Mouse (Mus musculus) lung, adult 2 months (tissue): ENCODE data around the gene Cd209e. TPM values are rescaled to one million over a fixed set of nuclear protein-coding genes. Genes with fewer than 3 reads are reported as not detected.
"Not testable (repeated sequence)": the region's sequence is repeated elsewhere in the genome, so short reads cannot be mapped to it uniquely, and the experiment has no call there.

Experiments used
- DNase-seq: peaks from one replicate; pipeline ENCODE4 v3.0.0; 2022
- H3K4me1 ChIP-seq: fragments of 200-500 bp; 2 replicates; pipeline ENCODE4 v1.6.1; 2011; ENCODE audit warnings: low read length; ENCODE audit not compliant: control insufficient read depth, insufficient read depth
- H3K4me3 ChIP-seq: fragments of 200-500 bp; replicated peaks from 2 replicates; pipeline ENCODE3; 2011; ENCODE audit warnings: low read depth, mild to moderate bottlenecking, control low read depth, low read length; ENCODE audit errors: extremely low read depth
- CTCF ChIP-seq: fragments of 200-500 bp; IDR thresholded peaks from 2 replicates; pipeline ENCODE4 v1.5.1; 2011; ENCODE audit warnings: mild to moderate bottlenecking, low read length, control low read depth; ENCODE audit not compliant: insufficient read depth
- POLR2A ChIP-seq: fragments of 200-500 bp; IDR thresholded peaks from 2 replicates; pipeline ENCODE4 v1.6.1; 2011; ENCODE audit warnings: low read depth, mild to moderate bottlenecking, control low read depth, low read length, borderline replicate concordance; ENCODE audit errors: extremely low read depth
- whole genome bisulfite sequencing: fragments of 180-500 bp; shearing (Covaris S2); methylation state at CpG from one replicate; pipeline ENCODE4 v1.1.7; 2018; 5-methylcytosine and 5-hydroxymethylcytosine counted together
- polyA plus RNA-seq: library from polyadenylated mRNA; depleted of rRNA; stranded (reverse); fragments of >200 nt; gene quantifications from 2 replicates; pipeline ENCODE4 v1.2.3, GENCODE M21; 2012; rRNA removed

The Cd209e gene
- polyA plus RNA-seq, result not detected in 2 replicates

GRCm38 (mm10) chr8:3854209-3854608 lies at the start of gene Cd209e:
Cd209e (minus strand) TSS chr8:3854309.
- Histone ChIP-seq H3K4me3 (no peak within 1 kb of the TSS), H3K4me1 (no peaks in the 10 kb centered on the region)
- WGBS, result 58% methylated on average over 2 of the region's 2 CpGs
- no peak for DNase-seq
- TF ChIP-seq POLR2A (no peak), CTCF (no peak)

- no peak for DNase-seq
- Histone ChIP-seq H3K4me3 (no peak within 1 kb of the TSS), H3K4me1 (no peaks in the 10 kb centered on the region)
- TF ChIP-seq POLR2A (no peak), CTCF (no peak)
- 62% methylated on average over 4 of the region's 4 CpGs for WGBS
These were observed 24.3 kb upstream of the Cd209e start, which contains the start of gene Cd209d for GRCm38 (mm10) chr8:3878455-3878854. Cd209d (minus strand) TSS chr8:3878555.

GRCm38 (mm10) chr8:3876121-3876520 lies 22.0 kb upstream of the Cd209e start:
- H3K4me1 ChIP-seq, result no peaks in the 10 kb centered on the region
- TF ChIP-seq POLR2A (no peak), CTCF (no peak)
- no peak overlapping the region for H3K4me3 ChIP-seq
- WGBS, result 78% methylated on average over 2 of the region's 2 CpGs
- DNase-seq, result no peak

- H3K4me3 ChIP-seq, H3K4me1 ChIP-seq, DNase-seq: not testable (repeated sequence)
These were observed 8.6 kb upstream of the Cd209e start for GRCm38 (mm10) chr8:3862736-3863135.

- DNase-seq, result no peak
- H3K4me1 ChIP-seq, result no peaks in the 10 kb centered on the region
- no peak for TF ChIP-seq CTCF
- TF ChIP-seq POLR2A, result no peak
- WGBS, result 88% methylated on average over 14 of the region's 14 CpGs
- H3K4me3 ChIP-seq, result no peak overlapping the region
These were observed 51.0 kb downstream of the Cd209e start for GRCm38 (mm10) chr8:3803091-3803490.

Other genes starting within 250 kb of the Cd209e start
- 59.0 and 66.6 TPM in 2 replicates for gene Xab2, start 233.0 kb downstream of the Cd209e start, polyA plus RNA-seq
- gene Pet100, start 232.8 kb downstream of the Cd209e start, polyA plus RNA-seq, result 3.7 and 10.0 TPM in 2 replicates
- not detected in 2 replicates for gene Pcp2, start 228.8 kb downstream of the Cd209e start, polyA plus RNA-seq
- gene Stxbp2, start 223.4 kb downstream of the Cd209e start, polyA plus RNA-seq, result 115 and 153 TPM in 2 replicates
- gene Retn, start 198.5 kb downstream of the Cd209e start, polyA plus RNA-seq, result 6.2 and 10.8 TPM in 2 replicates
- 8.2 and 10.0 TPM in 2 replicates for gene Mcemp1, start 188.6 kb downstream of the Cd209e start, polyA plus RNA-seq
- gene Fcor, start 181.9 kb downstream of the Cd209e start, polyA plus RNA-seq, result 6.5 and 17.4 TPM in 2 replicates
- gene Trappc5, start 178.0 kb downstream of the Cd209e start, polyA plus RNA-seq, result 28.5 and 28.7 TPM in 2 replicates
- gene Fcer2a, start 160.1 kb downstream of the Cd209e start, polyA plus RNA-seq, result 2.7 and 12.5 TPM in 2 replicates
- gene Clec4g, start 133.7 kb downstream of the Cd209e start, polyA plus RNA-seq, result 0.55 and 1.1 TPM in 2 replicates
- gene Cd209a, start 105.3 kb downstream of the Cd209e start, polyA plus RNA-seq, result 0.55 and 6.1 TPM in 2 replicates
- gene Cd209d, start 24.2 kb upstream of the Cd209e start, polyA plus RNA-seq, result 0.52 and 0.55 TPM in 2 replicates
- 0.52 and 0.89 TPM in 2 replicates for gene Cd209b, start 72.5 kb upstream of the Cd209e start, polyA plus RNA-seq
- 1.2 and 2.1 TPM in 2 replicates for gene Cd209c, start 100.4 kb upstream of the Cd209e start, polyA plus RNA-seq